Mouse (Mus musculus): Measurements from ENCODE around the gene Slc44a5.
"Not testable (repeated sequence)": the region's sequence is repeated elsewhere in the genome, so short reads cannot be mapped to it uniquely, and the experiment has no call there.

The Slc44a5 gene

GRCm38 (mm10) chr3:153969451-153969850 is 3.8 kb upstream of the Slc44a5 start:
- DNase-seq (ENCODE audit: low spot score) = no peak

- DNase-seq (ENCODE audit: low spot score) = no peak
These were observed 919 bp downstream of the Slc44a5 start for GRCm38 (mm10) chr3:153973949-153974760.

DNA sequence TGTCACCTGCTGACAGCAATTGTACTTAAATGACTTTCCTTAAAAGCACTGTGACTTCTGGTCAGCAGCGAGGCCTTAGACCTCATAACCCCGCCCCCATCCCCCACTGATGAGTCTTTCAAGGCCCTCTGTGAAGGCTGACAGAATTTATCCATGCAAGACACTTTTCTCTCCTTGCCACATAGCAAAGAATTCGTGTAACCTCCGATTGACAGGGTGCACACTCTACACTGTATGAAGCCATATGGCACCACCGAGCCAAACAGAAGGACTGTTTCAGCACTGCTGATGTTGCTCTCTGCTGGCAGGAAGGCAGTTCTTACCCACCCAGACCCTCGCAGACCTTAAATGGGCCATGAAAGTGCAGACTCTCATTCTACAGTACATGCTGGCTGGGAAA is 1.8 kb downstream of the Slc44a5 start:
- DNase-seq (ENCODE audit: low spot score) = no peak

GRCm38 (mm10) chr3:153975791-153976190 is 2.6 kb downstream of the Slc44a5 start:
- no peak for DNase-seq (ENCODE audit: low spot score)

GRCm38 (mm10) chr3:153980611-153981010 is 7.4 kb downstream of the Slc44a5 start:
- DNase-seq (ENCODE audit: low spot score) = no peak

DNA sequence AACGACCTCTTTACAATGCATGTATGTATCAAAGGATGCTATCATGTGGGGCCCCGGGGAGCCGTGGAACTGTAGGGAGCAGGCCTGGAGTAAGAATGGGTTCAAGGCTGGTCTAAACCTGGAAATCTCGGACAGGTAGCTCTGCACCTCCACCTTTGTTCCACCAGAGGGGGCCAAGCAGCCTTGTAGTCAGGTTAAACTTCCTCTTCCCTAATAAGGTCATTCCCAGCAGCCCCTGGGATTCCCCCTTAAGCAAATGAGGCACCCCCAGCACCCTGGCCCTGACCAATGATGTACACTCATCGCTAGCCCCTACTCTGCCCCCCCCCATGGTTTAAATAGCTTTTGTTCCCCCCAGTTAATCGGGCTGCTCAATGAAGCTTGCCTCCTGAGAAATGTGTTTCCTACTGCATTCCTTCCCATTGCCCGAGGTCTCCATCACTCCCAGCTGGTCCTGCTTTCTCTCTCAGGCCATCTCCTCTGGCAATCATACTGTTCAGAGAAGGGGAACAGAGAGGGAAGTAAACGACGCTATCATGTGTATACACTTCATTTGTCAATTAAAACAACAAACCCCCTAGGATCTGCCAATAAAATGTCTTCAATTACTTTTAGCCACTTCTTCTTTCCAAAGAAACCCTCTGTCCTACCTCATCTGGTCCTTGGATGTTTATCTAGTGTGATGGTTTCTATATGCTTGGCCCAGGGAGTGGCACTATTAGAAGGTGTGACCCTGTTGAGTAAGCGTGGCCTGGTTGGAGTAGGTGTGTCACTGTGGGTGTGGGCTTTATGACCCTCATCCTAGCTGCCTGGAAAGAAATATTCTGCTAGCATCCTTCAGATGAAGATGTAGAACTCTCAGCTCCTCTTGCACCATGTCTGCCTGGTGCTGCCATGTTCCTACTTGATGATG is 11.4 kb downstream of the Slc44a5 start:
- DNase-seq (ENCODE audit: low spot score) = no peak

GRCm38 (mm10) chr3:153999797-154000528 is 26.7 kb downstream of the Slc44a5 start:
- DNase-seq (ENCODE audit: low spot score) = no peak

GRCm38 (mm10) chr3:154001348-154001747 is 28.1 kb downstream of the Slc44a5 start:
- DNase-seq (ENCODE audit: low spot score) = no peak

DNA sequence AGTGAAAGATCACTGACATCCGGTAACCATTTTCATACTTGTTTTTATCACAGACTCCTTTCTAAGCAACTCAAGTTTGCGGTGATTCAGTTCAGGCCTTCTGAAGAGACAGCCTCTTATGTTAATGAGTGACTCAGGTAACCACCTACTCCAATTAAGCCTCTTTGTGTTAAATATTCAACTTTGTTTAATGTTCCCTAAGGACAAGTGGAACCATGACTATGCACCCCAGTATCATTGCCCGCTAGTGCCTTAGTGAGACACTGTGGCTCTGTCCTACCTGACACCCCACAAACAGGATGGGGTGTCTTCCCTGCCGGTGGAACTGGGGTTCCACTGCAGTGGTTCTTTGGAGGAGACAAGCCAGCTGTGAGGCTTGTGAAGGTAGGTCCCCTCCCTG is 73.6 kb downstream of the Slc44a5 start:
- no peak for DNase-seq (ENCODE audit: low spot score)

GRCm38 (mm10) chr3:154053331-154053730 is 80.1 kb downstream of the Slc44a5 start:
- DNase-seq (ENCODE audit: low spot score) = no peak

GRCm38 (mm10) chr3:154057464-154057863 is 84.2 kb downstream of the Slc44a5 start:
- DNase-seq (ENCODE audit: low spot score) = no peak

DNA sequence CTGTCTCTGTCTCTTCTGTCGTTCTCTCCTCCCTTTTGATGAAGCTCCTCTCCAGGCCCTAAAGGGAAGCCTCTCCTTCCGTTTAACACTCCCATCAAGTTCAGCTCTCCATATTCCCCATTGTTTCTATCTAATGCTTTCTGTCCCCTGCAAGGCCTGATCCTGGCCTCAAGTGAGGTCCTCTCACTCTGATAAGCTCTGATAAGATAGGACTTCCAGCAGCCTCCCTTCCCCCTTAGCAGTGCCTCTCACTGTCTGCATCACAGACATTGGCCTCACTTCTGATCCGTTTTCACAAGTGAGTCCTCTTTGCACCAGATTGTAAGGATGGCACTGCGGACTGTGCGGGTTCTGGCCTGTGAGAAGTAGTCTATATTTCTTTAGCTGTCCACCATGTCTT is 85.0 kb downstream of the Slc44a5 start:
- no peak for DNase-seq (ENCODE audit: low spot score)

DNA sequence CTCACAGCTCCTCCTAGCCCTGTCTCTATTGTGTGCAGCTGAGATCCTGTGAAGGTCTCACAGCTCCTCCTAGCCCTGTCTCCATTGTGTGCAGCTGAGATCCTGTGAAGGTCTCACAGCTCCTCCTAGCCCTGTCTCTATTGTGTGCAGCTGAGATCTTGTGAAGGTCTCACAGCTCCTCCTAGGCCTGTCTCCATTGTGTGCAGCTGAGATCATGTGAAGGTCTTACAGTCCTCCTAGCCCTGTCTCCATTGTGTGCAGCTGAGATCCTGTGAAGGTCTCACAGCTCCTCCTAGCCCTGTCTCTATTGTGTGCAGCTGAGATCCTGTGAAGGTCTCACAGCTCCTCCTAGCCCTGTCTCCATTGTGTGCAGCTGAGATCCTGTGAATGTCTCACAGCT is 98.8 kb downstream of the Slc44a5 start:
- DNase-seq (ENCODE audit: low spot score) = not testable (repeated sequence)

DNA sequence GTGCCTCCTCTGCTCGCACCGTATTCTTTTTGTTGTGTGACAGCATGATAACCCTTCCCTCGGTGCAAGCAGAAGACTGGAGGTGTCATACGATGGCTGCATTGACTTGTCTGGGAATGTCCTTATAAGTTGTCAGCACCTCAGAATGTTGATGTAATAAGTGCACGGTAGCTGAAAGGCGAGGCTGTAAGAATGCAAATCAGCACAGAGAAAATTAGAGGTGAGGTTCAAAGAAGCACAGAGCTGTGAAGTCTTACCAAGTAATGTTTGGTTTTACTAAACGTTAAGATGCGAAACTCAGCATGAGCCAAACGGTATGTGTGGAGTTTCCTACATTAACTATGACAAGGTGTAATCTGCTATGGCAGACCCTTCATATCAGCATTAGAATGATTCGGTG is 102.5 kb downstream of the Slc44a5 start:
- no peak for DNase-seq (ENCODE audit: low spot score)

DNA sequence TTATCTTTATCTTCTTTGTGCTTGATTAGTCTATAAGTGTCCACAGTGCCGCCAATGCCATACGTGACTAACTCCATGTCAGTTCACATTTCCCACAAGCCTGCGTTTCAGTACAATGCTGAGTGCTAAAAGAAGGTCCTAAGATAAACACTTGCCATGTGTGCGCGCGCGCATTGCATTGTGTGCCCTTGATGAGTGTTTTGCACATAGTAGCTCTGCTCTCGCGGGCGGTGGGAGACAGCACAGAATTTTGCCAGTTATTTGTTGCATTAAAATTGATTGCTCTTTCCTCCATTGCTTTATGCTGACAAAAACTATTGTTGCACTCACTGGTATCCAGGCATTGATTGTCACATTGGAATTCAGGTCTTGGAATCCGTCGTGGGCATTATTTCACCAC is 108.5 kb downstream of the Slc44a5 start:
- no peak for DNase-seq (ENCODE audit: low spot score)

- DNase-seq (ENCODE audit: low spot score) = no peak
These were observed 109.0 kb downstream of the Slc44a5 start for GRCm38 (mm10) chr3:154082241-154082640.

GRCm38 (mm10) chr3:154082961-154083360 is 109.7 kb downstream of the Slc44a5 start:
- no peak for DNase-seq (ENCODE audit: low spot score)

DNA sequence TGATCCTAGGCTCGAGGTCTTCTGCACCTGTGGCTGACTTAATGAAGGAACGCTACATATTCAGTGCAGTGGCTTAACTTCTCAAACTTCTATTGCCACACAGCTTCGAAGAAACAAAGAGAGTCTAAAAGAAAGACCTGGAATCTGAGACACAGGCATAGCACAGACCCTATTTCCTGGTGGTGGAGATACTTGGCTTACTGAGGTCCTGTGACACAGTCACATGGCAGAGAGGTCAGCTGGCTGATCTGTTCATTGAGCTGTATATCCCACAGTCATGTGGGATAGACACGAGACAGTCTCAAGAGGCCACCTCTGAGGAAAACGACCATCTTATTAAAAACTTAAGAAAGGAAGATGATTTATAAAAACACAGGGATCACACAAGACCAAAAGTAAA is 116.8 kb downstream of the Slc44a5 start:
- DNase-seq (ENCODE audit: low spot score) = no peak

- DNase-seq (ENCODE audit: low spot score) = no peak
These were observed 118.5 kb downstream of the Slc44a5 start for GRCm38 (mm10) chr3:154091468-154092338.

DNA sequence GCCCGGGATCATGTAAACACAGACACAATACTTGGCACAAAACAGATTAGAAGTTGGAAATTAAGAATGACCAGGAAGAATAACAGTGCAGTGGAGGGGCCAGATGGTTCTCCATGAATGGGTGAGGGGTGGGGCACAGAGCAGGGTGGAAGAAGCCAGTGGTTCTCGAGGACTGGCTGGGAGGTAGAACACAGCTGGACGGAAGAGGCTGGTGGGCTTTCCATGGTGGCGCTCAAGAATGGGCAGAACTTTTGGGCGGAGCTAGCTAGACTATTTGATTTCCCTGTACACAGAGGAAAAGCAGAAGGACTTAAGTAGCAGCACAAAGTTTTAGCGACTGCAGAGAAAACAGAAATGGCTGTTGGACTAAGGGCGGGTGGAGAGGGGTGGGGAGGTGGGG is 119.2 kb downstream of the Slc44a5 start:
- DNase-seq (ENCODE audit: low spot score) = no peak

GRCm38 (mm10) chr3:154093745-154094322 is 120.6 kb downstream of the Slc44a5 start:
- DNase-seq (ENCODE audit: low spot score) = no peak
